Mouse (Mus musculus) heart, adult 11 months (tissue): ENCODE measurements around the gene Cd300c2.
"Not testable (repeated sequence)": the region's sequence is repeated elsewhere in the genome, so short reads cannot be mapped to it uniquely, and the experiment has no call there.

Experiments used
- DNase-seq: peaks from one replicate; pipeline ENCODE4 v3.0.0; 2022

The Cd300c2 gene

DNA sequence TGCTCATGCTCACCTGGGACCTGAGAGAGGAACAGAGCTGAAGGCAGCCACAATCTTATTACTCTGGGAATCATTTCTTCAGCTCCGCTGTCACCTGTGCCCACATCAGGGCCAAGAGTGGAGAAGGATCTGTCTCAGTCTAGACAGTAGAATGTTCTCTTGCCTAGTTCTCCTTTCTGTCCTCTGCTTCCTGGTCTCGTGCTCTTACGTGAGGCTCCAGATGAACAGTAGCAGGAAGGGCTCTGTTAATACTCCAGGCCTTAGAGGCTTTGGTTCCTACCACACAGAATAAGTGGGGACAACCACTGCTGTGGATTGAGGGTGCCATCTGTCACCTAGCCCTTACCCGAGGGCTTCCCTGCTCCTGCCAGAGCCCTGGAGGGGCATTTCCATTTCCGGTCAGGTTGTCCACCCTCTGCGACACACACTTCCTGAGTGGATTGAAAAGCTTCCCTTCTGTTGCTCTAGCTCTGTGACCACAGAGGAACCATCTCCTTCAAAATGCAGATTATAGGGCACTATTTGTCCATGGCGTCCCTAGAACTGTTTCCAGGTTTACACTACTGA is at the start of gene Cd300c2:
Gene Cd300c2 (minus strand): TSS at position 407 of the 567 bp plus-strand sequence.
- DNase-seq: peak; percentile 90

DNA sequence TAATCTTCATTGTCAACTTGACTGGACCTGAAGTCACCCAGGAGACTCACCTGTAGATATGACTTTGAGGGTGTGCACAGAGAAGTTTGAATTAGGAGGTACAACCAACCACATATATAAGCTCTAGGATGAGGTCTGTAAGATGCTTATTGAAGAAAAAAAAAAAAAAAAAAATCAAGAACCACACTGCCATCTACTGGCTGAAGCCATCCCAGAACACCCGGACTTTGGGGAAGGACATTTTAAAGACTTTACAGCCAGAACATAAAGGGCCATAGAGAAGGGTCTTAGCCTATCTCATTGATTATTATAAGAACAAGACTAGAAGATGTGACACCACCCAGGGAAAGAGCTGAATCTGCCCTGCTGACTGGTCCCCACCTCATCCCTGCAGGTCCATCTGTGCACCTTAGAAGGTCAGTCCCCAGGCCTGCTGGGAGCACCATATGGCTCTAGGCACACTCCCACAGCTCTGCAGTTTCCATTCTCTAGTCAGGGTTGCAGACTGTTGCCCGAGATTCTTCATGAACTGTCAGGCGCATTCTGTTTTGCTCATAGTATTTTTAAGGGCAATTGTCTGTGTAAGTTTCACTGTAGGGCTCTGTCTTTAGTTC is 47.7 kb upstream of the Cd300c2 start:
- DNase-seq: peak; percentile 75

DNA sequence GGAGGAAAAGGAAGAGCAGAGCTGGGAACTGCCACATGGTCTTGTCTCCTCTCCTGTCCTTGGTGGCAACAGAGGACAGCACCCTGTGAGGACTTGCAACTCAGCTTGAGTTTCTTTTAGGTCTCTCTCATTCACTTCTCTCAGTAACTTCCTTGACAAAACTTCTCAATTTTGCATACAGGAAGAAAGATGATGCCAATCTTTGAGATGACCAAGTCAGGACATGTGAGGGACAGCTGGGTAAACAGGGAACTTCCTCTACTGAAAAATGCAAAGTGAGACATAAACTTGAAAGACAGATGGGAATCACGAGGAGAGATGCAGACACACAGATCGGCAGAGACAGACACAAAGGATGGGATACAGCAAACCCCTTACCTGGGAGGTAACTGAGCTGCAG is 46.6 kb upstream of the Cd300c2 start, which contains the start of gene Cd300ld3:
Gene Cd300ld3 (minus strand): TSS at position 151 of the 400 bp plus-strand sequence.
- peak; percentile 93 for DNase-seq

DNA sequence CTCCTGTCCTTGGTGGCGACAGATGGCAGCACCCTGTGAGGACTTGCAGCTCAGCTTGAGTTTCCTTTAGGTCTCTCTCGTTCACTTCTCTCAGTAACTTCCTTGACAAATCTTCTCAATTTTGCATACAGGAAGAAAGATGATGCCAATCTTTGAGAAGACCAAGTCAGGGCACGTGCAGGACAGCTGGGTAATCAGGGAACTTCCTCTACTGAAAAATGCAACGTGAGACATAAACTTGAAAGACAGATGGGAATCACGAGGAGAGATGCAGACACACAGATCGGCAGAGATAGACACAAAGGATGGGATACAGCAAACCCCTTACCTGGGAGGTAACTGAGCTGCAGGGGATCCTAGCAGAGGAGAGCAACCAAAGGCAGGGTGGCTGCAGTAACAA is 36.0 kb upstream of the Cd300c2 start, which contains the start of gene Cd300ld5:
Gene Cd300ld5 (minus strand): TSS at position 101 of the 400 bp plus-strand sequence.
- not testable (repeated sequence) for DNase-seq

DNA sequence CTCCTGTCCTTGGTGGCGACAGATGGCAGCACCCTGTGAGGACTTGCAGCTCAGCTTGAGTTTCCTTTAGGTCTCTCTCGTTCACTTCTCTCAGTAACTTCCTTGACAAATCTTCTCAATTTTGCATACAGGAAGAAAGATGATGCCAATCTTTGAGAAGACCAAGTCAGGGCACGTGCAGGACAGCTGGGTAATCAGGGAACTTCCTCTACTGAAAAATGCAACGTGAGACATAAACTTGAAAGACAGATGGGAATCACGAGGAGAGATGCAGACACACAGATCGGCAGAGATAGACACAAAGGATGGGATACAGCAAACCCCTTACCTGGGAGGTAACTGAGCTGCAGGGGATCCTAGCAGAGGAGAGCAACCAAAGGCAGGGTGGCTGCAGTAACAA is 25.2 kb upstream of the Cd300c2 start, which contains the start of gene Cd300ld4:
Gene Cd300ld4 (minus strand): TSS at position 101 of the 400 bp plus-strand sequence.
- not testable (repeated sequence) for DNase-seq

DNA sequence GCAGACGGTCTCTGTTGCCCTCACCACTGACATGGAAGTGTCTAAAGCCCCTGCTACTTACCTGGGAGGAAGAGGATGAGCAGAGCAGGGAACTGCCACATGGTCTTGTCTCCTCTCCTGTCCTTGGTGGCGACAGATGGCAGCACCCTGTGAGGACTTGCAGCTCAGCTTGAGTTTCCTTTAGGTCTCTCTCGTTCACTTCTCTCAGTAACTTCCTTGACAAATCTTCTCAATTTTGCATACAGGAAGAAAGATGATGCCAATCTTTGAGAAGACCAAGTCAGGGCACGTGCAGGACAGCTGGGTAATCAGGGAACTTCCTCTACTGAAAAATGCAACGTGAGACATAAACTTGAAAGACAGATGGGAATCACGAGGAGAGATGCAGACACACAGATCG is 14.4 kb upstream of the Cd300c2 start, which contains the start of gene Cd300ld2:
Gene Cd300ld2 (minus strand): TSS at position 101 of the 400 bp plus-strand sequence.
- DNase-seq: not testable (repeated sequence)

DNA sequence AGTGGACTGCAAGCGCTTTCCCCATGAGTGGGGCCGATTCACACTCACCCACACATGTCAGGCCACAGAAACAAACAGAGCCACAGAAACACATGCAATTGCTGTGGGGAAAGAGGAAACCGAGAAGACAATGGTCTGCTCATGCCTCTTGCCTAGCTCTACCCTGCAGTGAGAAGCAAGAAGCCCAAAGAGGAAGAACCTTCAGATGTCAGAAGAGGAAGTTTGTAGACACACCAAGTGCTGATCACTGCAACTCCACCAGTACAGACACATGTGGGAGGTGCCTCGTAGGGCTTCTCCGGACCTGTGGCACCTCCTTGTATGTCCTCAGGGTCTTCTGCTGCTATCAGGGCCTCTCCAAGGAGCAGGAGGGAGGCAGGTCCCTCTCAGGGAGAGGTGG is 2.4 kb upstream of the Cd300c2 start:
- DNase-seq: peak; percentile 92

DNA sequence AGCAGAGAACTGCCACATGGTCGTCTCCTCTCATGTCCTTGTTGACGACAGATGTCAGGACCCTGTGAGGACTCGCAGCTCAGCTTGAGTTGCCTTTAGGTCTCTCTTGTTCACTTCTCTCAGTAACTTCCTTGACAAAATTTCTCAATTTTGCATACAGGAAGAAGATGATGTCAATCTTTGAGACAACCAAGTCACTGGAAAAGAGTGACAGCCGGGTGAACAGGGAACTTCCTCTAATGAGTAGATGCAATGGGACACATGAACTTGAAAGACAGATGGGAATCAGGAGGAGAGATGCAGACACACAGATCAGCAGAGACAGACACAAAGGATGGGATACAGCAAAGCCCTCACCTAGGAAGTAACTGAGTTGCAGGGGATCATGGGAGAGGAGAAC is 11.9 kb downstream of the Cd300c2 start, which contains the start of gene Cd300ld:
Gene Cd300ld (minus strand): TSS at position 130 of the 400 bp plus-strand sequence.
- peak; percentile 85 for DNase-seq

DNA sequence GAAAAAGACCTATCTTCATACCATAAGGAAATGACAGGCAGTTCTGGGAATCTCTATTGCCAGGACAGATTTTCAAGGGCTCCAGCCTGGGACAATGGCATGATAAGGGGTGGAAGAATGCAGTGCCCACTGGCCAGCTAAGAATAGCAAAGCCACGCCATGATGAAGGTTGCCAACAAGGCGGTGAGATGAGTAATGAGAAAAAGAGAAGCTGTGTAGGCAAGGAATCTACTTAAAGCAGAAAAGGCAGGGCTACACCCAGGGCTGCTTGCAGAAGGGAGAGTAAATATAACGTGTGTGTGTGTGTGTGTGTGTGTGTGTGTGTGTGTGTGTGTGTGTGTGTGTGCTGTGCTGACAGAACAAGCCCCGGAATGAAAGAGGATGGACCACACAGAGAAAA is 19.8 kb downstream of the Cd300c2 start:
- peak; percentile 86 for DNase-seq

DNA sequence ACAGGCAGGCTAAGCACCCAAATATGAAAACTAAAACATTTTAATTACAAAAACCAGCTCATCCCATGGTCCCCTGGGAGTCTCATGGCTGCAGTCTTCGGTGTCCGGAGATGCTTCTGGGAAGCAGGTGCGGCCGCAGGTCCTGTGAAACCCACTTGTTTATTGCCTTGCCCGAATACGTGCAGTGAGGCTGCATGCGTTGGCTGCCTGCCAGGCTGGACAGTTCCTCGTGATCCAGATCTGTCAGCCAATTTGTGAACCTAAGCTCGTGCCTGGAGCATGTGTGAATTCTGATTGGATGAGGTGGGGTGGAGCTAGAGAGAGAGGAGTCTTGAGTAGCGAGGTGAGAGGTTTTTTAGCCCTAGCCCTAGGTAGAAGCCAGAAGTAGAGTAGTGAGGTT is 29.0 kb downstream of the Cd300c2 start:
- peak; percentile 43 for DNase-seq

DNA sequence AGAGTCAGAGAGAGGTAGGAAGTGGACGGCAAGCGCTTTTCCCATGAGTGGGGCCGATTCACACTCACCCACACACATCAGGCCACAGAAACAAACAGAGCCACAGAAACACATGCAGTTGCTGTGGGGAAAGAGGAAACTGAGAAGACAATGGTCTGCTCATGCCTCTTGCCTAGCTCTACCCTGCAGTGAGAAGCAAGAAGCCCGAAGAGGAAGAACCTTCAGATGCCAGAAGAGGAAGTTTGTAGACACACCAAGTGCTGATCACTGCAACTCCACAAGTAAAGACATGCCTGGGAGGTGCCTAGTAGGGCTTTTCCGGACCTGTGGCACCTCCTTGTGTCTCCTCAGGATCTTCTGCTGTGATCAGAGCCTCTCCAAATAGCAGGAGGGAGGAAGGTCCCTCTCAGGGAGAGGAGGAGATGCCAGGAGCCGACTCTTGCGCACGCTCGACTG is 32.9 kb downstream of the Cd300c2 start, which contains the start of gene Cd300c:
Gene Cd300c (minus strand): TSS at position 406 of the 456 bp plus-strand sequence.
- peak; percentile 95 for DNase-seq

DNA sequence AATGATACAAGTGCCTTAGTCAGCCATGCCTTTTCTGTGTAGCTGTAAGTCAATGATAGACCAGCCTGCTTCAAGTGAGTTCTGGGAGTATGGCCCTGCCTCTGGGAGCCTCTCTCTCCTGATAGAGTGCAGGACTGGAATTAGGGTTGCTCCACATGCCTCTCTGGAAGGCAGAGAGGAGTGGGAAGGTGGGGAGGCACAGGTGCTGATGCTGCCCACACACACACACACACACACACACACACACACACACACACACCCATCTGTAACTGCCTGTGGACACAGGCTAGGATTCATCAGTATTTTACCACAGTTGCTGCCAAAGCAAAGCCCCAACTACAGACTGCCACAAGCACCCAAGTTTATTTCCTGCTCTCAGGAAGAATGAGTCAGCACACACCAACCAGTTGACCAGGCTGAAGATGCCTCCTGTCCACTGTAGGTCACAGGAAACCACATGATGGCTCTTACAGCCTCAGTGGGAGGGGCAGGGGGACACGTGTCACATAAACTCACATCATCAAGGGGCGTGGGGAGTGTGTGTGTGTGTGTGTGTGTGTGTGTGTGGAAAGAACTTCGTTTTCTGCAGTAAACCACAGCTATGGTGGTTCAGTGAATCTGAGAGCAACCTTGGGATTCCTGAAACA is 36.4 kb downstream of the Cd300c2 start:
- peak; percentile 90 for DNase-seq

DNA sequence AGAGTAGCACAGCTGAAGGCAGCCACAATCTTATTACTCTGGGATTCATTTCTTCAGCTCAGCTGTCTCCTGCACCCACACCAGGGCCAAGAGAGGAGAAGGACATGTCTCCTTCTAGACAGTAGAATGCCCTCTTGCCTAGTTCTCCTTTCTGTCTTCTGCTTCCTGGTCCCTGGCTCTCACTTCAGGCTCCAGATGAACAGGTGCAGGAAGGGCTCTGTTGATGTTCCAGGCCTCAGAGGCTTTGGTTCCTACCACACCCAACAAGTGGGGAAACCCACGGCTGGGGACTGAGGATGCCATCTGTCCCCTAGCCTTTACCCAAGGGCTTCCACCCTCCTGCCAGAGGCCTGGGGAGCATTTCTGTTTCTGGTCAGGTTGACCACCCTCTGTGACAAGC is 41.3 kb downstream of the Cd300c2 start:
- DNase-seq: no peak
